Mouse (Mus musculus): ENCODE data around the gene Tmem95. TPM values are rescaled to one million over a fixed set of nuclear protein-coding genes. Genes with fewer than 3 reads are reported as not detected.

The Tmem95 gene
- total RNA-seq (2014; rRNA removed; ENCODE audit: low replicate concordance), result not detected in 2 replicates
- not detected in 2 replicates for polyA plus RNA-seq (2015; fragmentation: Nextera tagmentation; extraction: Ambion mirVana)

DNA sequence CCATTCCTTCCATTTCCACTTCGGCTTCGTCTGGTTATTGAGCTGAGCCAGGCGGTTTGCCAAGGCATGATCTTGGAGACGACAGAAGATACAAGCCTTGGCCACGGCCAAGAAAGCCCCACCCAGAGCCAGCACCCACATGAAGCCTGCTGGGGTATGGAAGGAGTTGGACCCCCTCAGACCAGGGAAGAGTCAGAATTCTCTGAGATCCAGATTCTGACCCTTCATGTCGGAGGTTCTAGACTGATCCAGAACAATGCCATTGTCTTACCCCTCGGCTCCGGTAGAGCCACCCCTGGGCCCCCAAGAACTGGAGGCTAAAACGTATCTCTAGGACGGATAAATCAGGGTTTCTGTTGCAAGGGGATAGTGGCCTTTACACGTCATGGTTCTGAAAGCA is at the start of gene Tmem95:
Gene Tmem95, minus strand, starts transcription at position 141 of the 400 bp plus-strand sequence.
- Histone ChIP-seq H3K27ac (ENCODE audit: low read depth) (peak within 1 kb of the TSS; percentile 79; the same call in 1 of the 2 replicates), H3K4me3 (ENCODE audit: low read depth, low read length) (no peak within 1 kb of the TSS), H3K27me3 (ENCODE audit: control insufficient read depth, insufficient read depth, low read length) (no peaks in the 10 kb centered on the region), H3K36me3 (replicated peaks; ENCODE audit: control insufficient read depth, insufficient read depth, low read length) (no peaks in the 10 kb centered on the region), H3K9ac (replicated peaks; ENCODE audit: low read depth, low read length) (no peak within 1 kb of the TSS; the same call in 1 of the 2 replicates), H3K4me2 (ENCODE audit: low read depth, low read length) (peak within 1 kb of the TSS; percentile 81), H3K9me3 (replicated peaks; ENCODE audit: control insufficient read depth, low read length) (no peaks in the 10 kb centered on the region), H3K4me1 (ENCODE audit: control insufficient read depth, insufficient read depth) (peaks cover 8% of the 10 kb centered on the region; the same call in 1 of the 2 replicates)
- TF ChIP-seq CTCF (IDR thresholded peaks at IDR 0.05; ENCODE audit: low read depth) (no peak), EP300 (IDR thresholded peaks at IDR 0.05; ENCODE audit: low read depth) (no peak)
- 84% methylated on average over 11 of the region's 11 CpGs for WGBS
- DNase-seq (ENCODE audit: low spot score) (no peak), ATAC-seq (ENCODE audit: insufficient read depth, low read depth) (no peak)

- Histone ChIP-seq H3K27ac (ENCODE audit: low read depth) (no peak overlapping the region), H3K36me3 (replicated peaks; ENCODE audit: control insufficient read depth, insufficient read depth, low read length) (no peaks in the 10 kb centered on the region)
- 91% methylated on average over 2 of the region's 2 CpGs for WGBS
These were observed 49.7 kb upstream of the Tmem95 start for GRCm38 (mm10) chr11:69927501-69927900.

DNA sequence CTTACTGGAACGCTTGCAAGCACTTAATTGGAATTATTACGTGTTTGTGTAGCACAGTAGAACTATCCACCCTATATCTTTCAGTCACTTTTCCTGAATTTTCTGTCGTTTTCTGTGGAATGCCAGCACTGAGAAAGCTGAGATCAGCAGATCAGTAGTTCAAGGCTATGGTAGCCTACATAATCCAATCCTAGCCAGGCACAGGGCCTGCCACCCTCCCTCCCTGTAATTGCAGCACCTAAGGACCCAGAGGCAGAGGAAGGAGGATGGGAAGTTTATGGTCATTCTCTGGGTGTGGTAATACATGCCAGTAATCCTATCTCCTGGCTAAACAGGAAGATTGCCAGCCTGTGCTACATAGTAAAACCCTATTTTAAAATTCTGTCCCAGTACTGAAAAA is 45.0 kb upstream of the Tmem95 start:
- WGBS, result 57% methylated on average over 3 of the region's 3 CpGs
- H3K27ac ChIP-seq (ENCODE audit: low read depth), result peak overlapping the region; percentile 98

More at GRCm38 (mm10) chr11:69927501-69927900, 49.7 kb upstream of the Tmem95 start:
- H3K4me2 ChIP-seq (ENCODE audit: low read depth, low read length), result no peak overlapping the region
- H3K9me3 ChIP-seq (replicated peaks; ENCODE audit: control insufficient read depth, low read length), result no peaks in the 10 kb centered on the region
- ATAC-seq (ENCODE audit: insufficient read depth, low read depth) (no peak), DNase-seq (ENCODE audit: low spot score) (no peak)
- no peak for TF ChIP-seq CTCF (IDR thresholded peaks at IDR 0.05; ENCODE audit: low read depth)
- TF ChIP-seq EP300 (IDR thresholded peaks at IDR 0.05; ENCODE audit: low read depth), result no peak
- H3K27me3 ChIP-seq (ENCODE audit: control insufficient read depth, insufficient read depth, low read length), result no peaks in the 10 kb centered on the region
- no peaks in the 10 kb centered on the region for H3K4me1 ChIP-seq (ENCODE audit: control insufficient read depth, insufficient read depth)
- H3K4me3 ChIP-seq (ENCODE audit: low read depth, low read length), result no peak overlapping the region
- no peak overlapping the region for H3K9ac ChIP-seq (replicated peaks; ENCODE audit: low read depth, low read length)

GRCm38 (mm10) chr11:69922012-69922756 is 44.4 kb upstream of the Tmem95 start:
- peak overlapping the region; percentile 30 for H3K9ac ChIP-seq (replicated peaks; ENCODE audit: low read depth, low read length)
- H3K9me3 ChIP-seq (replicated peaks; ENCODE audit: control insufficient read depth, low read length), result no peaks in the 10 kb centered on the region
- H3K27me3 ChIP-seq (ENCODE audit: control insufficient read depth, insufficient read depth, low read length), result no peaks in the 10 kb centered on the region
- DNase-seq (ENCODE audit: low spot score) (no peak), ATAC-seq (ENCODE audit: insufficient read depth, low read depth) (no peak)
- peak overlapping the region; percentile 98 for H3K27ac ChIP-seq (ENCODE audit: low read depth)
- peaks cover 19% of the 10 kb centered on the region for H3K36me3 ChIP-seq (replicated peaks; ENCODE audit: control insufficient read depth, insufficient read depth, low read length)
- TF ChIP-seq EP300 (IDR thresholded peaks at IDR 0.05; ENCODE audit: low read depth), result peak; percentile 28; the same call in 1 of the 2 replicates
- TF ChIP-seq CTCF (IDR thresholded peaks at IDR 0.05; ENCODE audit: low read depth), result no peak
- WGBS, result 2% methylated on average over 12 of the region's 12 CpGs
- peaks cover 9% of the 10 kb centered on the region for H3K4me1 ChIP-seq (ENCODE audit: control insufficient read depth, insufficient read depth)
- peak overlapping the region; percentile 59 for H3K4me3 ChIP-seq (ENCODE audit: low read depth, low read length)
- peak overlapping the region; percentile 58 for H3K4me2 ChIP-seq (ENCODE audit: low read depth, low read length)

More for the DNA sequence above, 45.0 kb upstream of the Tmem95 start:
- no peak for ATAC-seq (ENCODE audit: insufficient read depth, low read depth)
- Histone ChIP-seq H3K4me1 (ENCODE audit: control insufficient read depth, insufficient read depth) (peaks cover 9% of the 10 kb centered on the region), H3K9me3 (replicated peaks; ENCODE audit: control insufficient read depth, low read length) (no peaks in the 10 kb centered on the region), H3K9ac (replicated peaks; ENCODE audit: low read depth, low read length) (no peak overlapping the region), H3K27me3 (ENCODE audit: control insufficient read depth, insufficient read depth, low read length) (no peaks in the 10 kb centered on the region), H3K36me3 (replicated peaks; ENCODE audit: control insufficient read depth, insufficient read depth, low read length) (peaks cover 13% of the 10 kb centered on the region), H3K4me2 (ENCODE audit: low read depth, low read length) (no peak overlapping the region), H3K4me3 (ENCODE audit: low read depth, low read length) (no peak overlapping the region)
- no peak for TF ChIP-seq EP300 (IDR thresholded peaks at IDR 0.05; ENCODE audit: low read depth)
- no peak for TF ChIP-seq CTCF (IDR thresholded peaks at IDR 0.05; ENCODE audit: low read depth)
- DNase-seq (ENCODE audit: low spot score), result no peak

DNA sequence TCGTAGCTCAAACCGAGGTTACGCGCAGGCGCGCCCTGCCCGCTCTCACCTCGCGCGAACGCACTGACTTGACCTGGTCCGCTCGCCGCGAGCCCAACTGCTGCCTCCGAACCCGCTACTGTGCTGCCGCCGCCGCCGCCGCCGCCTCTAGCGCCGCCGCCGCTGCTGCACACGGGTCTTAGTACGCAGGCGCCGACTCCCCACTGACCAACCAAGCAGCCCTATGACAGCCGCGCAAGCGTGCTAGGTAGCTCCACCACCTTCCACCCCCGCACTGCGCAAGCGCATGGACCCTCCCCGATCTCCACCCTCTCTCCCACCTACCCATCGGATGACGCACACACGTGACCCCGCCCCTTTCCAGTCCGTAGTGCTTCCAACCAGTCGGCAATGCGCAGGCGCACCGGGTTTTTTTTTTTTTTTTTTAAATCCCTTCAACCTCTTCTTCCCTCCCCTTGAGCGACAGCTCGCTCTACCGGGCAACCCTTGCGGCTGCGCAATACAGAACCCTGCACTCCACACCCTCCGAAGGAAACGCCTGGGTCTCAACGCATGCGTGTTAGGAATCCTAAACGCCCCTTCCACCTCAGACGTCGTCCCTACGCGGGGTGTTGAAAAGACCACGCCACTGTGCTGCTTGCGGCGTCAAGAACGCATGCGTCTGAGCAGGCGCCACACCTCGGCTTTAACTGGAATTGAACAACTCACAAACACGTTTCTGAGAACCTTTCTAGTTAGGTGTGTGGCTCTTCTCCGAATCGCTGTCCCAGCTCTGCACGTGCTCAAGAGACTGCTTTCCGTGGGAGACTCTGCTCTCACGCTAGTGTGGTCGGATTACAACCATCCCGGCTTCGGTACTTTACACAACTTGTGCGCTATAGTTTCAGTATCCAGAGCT is 43.5 kb upstream of the Tmem95 start, which contains the start of gene Eif5a:
Gene Eif5a, minus strand, starts transcription at position 845 of the 898 bp plus-strand sequence.
- H3K9ac ChIP-seq (replicated peaks; ENCODE audit: low read depth, low read length), result peak within 1 kb of the TSS; percentile 93
- ATAC-seq (ENCODE audit: insufficient read depth, low read depth) (peak; percentile 94), DNase-seq (ENCODE audit: low spot score) (peak; percentile 100)
- H3K27ac ChIP-seq (ENCODE audit: low read depth), result peak within 1 kb of the TSS; percentile 99
- under 1% methylated on average over 78 of the region's 78 CpGs for WGBS
- peak within 1 kb of the TSS; percentile 87 for H3K4me3 ChIP-seq (ENCODE audit: low read depth, low read length)
- H3K27me3 ChIP-seq (ENCODE audit: control insufficient read depth, insufficient read depth, low read length), result no peaks in the 10 kb centered on the region
- H3K4me2 ChIP-seq (ENCODE audit: low read depth, low read length), result peak within 1 kb of the TSS; percentile 99
- TF ChIP-seq CTCF (IDR thresholded peaks at IDR 0.05; ENCODE audit: low read depth) (peak; percentile 53), EP300 (IDR thresholded peaks at IDR 0.05; ENCODE audit: low read depth) (0 out of 2 replicates have a peak, but pooled peaks have one; percentile 61)
- peaks cover 9% of the 10 kb centered on the region for H3K4me1 ChIP-seq (ENCODE audit: control insufficient read depth, insufficient read depth)
- no peaks in the 10 kb centered on the region for H3K9me3 ChIP-seq (replicated peaks; ENCODE audit: control insufficient read depth, low read length)
- peaks cover 28% of the 10 kb centered on the region for H3K36me3 ChIP-seq (replicated peaks; ENCODE audit: control insufficient read depth, insufficient read depth, low read length)
